Mouse (Mus musculus) thymus, adult 18-20 months (tissue): Measurements from ENCODE around the gene S1pr3.

ENCODE experiments used
- DNase-seq, 2 experiments: peaks; one replicate each; pipeline ENCODE4 v3.0.0; 2022; ENCODE audit warnings: mixed read lengths in 2 of 2

S1pr3 gene

GRCm38 (mm10) chr13:51464294-51464693 lies 55.9 kb downstream of the S1pr3 start:
- no peak for DNase-seq

GRCm38 (mm10) chr13:51466117-51466841 lies 57.8 kb downstream of the S1pr3 start:
- DNase-seq = no peak

- no peak for DNase-seq
Observed at GRCm38 (mm10) chr13:51468697-51469250, 60.3 kb downstream of the S1pr3 start.
